Mouse (Mus musculus) cerebellum, postnatal 36 days (tissue): ENCODE results near the gene Hnrnph3.
A peak's percentile ranks its signal among the peaks of the same experiment; 100 is the strongest.

Source experiments
- DNase-seq, 2 experiments: peaks; one replicate each; pipeline ENCODE4 v3.0.0; 2021 to 2022; ENCODE audit warnings: mixed read lengths in 2 of 2

Hnrnph3 gene

DNA sequence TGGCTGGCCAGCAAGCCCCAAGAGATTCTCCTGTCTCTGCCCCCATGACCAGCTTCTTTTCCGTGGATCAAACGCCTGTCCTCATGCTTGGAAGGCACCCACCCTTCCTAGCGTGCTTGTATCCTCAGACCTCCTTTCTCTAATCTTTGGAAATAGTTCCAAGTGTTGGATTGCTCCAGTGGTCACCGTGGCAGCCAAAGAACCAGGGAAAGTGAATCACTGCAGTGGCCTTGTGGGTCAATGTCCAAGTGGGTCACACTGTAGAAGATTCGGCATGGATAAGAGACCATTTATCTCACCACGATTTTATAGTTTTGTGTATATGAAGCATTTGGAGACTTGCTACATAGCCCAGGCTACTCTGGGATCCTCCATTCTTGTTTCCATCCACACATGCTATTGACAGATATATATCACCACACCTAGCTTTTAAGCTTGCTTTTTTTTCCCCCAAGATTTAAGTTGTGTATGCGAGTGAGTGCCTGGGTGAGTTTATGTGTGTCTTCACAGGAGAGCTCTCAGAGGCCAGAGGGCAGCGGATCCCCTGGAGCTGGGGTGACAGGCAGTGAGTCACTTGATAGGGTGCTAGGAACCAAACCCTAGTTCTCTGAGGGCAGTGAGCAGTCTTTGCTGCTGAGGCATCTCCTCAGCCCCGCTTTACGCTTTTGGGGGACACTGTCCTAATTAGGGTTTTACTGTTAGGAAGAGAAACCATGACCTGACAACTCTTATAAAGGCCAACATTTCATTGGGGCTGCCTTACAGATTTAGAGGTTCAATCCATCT lies 3.6 kb upstream of the Hnrnph3 start:
- no peak for DNase-seq

- DNase-seq: no peak
These were observed 2.8 kb upstream of the Hnrnph3 start for GRCm38 (mm10) chr10:63026795-63027160.

DNA sequence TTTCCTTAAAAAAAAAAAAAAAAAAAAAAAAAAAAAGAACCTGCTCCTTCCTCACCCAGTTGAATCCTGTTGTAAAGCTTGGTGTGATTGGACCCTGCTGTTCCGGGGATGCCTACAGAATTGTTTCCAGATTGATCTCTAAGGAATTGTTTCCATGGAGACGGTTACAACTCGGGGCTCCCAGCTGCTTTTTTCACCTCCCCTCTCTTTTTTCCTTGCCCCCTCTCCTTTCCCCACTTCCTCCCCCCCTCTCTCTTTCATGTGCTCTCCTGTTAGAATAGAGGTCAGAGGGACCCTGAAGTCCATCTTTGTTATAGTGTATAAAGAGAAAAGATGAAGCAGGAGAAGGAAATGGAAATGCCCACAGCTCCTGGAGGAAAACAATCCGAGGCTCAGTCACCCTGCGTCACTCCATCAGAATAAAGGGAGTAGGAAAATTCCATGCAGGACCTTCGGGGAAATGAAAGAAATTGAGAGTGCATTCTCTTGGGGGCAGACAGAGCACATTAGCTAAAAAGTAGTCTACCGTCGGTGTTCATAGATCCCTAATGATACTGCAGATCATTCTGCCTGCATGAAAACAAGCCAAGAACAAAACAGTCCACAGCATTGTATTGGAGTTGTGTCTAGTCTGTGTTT lies 2.3 kb upstream of the Hnrnph3 start:
- DNase-seq: no peak

GRCm38 (mm10) chr10:63025491-63026011 lies 1.5 kb upstream of the Hnrnph3 start:
- DNase-seq: no peak

GRCm38 (mm10) chr10:63025016-63025415 lies 999 bp upstream of the Hnrnph3 start:
- DNase-seq: no peak

DNA sequence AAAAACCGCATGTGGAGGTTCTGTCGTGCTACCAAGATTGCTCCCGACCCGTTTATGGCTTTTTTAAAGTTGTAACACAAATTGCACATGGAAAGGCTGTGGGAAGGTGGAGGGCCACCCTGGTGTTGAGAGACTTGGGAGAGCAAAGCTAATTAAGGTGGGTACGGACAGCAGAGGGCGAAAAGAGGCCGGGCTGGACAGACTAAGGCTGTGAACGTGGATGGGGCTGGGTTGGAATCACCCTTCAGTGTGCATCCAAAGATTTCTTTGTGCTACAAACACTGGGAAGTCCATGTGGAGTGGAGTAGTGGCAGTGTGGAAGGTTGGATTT lies 528 bp upstream of the Hnrnph3 start:
- DNase-seq: peak; percentile 74 to 78

DNA sequence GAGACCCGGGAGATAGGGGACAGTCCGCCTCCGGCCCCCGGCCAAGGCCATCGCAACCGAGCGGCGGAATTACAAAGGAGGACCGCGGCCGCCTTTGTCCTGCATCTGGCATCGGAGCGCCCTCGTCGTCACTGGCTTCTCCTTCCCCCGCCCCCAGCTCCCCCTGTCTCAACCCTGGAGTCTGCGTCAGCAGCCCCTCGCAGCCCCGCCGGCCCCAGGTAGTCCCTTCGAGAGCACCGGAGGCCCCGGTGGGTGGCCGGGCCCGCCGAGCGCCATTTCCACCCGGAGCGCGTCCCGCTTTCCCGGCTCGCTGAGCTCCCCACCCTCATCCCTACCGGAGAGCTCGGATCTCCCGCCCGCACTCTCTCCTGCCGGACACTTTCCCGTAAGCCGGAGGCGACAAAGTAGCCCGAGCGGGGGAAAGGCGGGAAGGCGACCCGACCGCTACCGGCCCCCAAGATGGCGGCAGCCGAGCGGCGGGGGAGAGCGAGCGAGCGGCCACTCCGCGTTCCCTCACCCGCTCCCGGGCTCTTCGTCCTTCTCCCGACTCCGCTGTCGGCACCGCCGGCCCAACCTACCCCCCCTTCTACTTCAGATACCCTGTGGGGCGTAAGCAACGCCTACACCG lies 782 bp downstream of the Hnrnph3 start:
- peak; percentile 68 for DNase-seq

GRCm38 (mm10) chr10:63022541-63023120 lies 1.4 kb downstream of the Hnrnph3 start:
- DNase-seq: no peak

DNA sequence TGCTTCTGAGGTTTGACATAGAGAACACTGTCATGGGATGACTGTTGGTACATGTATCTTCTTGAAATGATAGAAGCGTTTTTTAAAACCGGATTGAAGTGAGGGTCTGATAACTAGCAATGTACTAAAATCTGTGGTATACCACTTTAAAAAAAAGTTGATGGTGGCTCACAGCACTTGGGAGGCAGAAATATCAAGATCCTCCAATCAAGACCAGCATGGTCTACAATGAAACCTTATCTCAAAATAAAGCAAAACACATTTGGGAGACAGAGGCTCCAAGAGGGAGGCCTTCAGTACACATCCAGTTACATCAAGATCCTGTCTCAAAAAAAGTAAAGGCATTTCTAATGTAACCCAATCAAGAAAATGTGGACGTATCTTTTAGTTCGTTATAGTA lies 2.3 kb downstream of the Hnrnph3 start:
- no peak for DNase-seq

- no peak for DNase-seq
These were observed 4.7 kb downstream of the Hnrnph3 start for GRCm38 (mm10) chr10:63019304-63019703.

DNA sequence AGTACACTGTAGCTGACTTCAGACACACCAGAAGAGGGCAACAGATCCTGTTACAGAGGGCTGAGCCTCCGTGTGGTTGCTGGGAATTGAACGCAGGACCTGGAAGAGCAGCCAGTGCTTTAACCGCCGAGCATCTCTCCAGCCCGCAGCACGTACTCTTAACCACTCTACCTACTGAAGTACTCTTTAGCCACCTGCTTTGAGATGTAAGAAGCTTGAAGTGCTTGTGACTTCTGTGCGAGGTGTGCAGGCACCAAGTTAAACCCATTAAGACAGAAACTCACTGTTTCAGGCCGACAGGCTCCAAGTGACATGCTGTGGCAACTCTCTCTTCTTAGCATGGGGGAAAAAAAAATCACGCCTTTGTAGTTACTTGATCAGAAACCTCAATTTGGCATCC lies 9.8 kb downstream of the Hnrnph3 start:
- DNase-seq: no peak

DNA sequence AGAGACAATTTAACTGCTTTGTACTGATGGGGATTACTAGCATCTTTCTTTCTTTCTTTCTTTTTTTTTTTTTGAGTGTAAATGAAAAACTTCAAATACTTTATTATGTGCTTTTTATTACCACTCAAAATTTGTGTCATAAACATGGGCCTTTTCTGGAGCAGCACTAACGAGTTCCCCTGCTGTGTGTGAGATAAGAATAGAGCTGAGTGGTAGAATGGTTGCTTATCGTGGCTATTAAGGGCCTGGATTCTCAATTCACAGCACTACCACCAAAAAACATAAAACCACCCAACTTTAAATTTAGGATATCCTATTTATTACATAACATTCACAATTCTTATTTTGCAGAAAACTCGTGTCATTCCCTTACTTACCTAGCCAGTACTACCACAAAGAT lies 10.5 kb downstream of the Hnrnph3 start:
- no peak for DNase-seq

DNA sequence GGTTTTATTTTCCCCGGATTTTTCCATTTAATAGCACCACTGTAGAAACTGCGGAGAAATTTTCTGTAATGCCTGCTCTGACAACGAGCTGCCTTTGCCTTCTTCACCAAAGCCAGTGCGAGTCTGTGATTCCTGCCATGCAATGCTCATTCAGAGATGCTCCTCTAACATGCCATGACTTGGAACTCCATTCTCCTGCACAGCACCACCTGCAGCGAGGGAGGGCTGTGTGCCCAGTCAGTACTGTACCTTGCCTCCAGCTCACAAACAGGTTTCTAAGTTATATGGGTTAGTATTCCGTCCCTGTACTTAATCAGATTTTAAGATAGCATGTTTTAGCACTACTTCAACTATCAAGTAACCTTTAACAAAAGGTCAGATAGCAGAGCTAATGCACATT lies 12.5 kb downstream of the Hnrnph3 start:
- DNase-seq: peak; percentile 43 to 56

DNA sequence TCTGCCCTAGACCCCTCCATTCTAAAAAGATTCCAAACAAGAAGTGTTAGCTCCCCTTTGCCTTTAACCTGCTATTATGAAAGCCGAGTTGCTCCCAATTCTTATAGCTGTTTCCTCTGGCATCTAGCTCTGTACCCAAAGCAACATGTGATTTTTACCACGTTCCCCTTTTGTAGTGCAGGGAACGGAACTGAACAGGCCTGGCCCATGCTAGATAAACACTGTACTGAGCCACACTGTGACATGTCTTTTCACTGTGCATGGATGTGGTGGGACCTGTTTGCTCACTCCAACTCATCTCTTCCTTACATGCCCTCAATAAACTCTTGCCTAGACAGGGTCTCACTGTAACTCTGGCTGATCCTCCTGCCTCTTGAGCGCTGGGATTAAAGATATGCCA lies 13.7 kb downstream of the Hnrnph3 start:
- no peak for DNase-seq

- no peak for DNase-seq
These were observed 15.8 kb downstream of the Hnrnph3 start for GRCm38 (mm10) chr10:63008193-63008592.

DNA sequence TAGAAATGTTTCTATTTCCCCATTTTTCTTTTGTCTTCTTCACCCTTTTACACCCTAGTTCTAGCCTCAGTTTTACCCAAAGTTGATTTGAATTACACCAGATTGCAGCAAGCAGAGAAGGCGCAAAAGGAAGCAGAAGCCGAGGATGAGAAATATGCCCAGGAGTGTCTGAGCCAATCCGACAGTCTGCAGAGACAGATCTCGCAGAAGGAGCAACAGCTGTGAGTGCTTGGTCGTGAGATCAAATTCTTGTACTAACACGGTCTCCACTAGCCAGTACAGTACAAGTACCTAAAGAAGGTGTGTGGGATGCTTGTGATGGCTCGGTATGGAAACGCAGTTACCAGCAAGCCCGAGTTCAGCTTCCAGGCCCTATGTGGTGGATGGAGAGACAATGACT lies 19.5 kb downstream of the Hnrnph3 start:
- DNase-seq: no peak

GRCm38 (mm10) chr10:63003252-63003651 lies 20.8 kb downstream of the Hnrnph3 start:
- no peak for DNase-seq

- no peak for DNase-seq
These were observed 23.4 kb downstream of the Hnrnph3 start for GRCm38 (mm10) chr10:63000584-63000983.

- no peak for DNase-seq
These were observed 30.0 kb downstream of the Hnrnph3 start for GRCm38 (mm10) chr10:62993991-62994390.

GRCm38 (mm10) chr10:62990636-62991035 lies 33.4 kb downstream of the Hnrnph3 start:
- no peak for DNase-seq

DNA sequence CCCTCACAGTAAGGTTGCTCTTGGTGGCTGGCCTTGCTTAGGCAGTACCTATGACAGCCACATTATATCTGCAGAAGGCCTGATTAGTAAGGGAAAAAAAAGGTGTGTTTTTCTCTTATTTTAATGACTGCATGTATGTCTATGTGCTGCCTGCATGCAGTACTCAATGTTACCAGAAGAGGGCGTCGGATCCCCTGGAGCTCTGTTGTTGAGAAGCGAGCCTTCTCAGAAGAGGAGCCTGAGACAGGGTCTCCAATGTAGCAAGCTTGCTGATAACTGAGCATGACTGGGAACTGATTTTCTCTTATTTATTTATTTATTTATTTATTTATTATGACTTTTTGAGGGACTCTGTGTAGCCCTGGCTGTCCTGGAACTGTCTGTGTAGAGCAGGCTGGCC lies 36.7 kb downstream of the Hnrnph3 start:
- peak; percentile 30 to 31 for DNase-seq

DNA sequence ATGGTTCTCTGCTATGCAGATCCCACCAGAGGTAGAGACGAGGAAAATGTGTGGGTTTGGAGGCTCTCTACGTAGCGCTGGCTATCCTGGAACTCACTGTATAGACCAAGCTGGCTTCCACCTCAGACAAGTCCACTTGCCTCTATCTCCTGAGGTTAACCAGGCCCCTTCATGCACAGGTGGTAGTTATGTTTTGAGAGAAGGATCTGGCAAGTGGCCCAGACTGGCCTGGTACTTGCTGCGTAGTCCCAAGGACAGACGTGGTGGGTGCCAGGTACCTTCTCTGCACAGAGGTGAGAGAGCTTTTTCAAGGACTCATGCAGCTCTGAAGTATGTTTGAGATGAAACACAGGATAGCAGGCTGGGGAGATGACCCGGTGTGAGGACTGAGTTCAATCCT lies 39.5 kb downstream of the Hnrnph3 start:
- DNase-seq: peak; percentile 26

GRCm38 (mm10) chr10:62984072-62984471 lies 39.9 kb downstream of the Hnrnph3 start:
- no peak for DNase-seq
